Mouse (Mus musculus) embryonic facial prominence, embryonic 14.5 days (tissue): ENCODE data around the gene Hist1h4n. TPM values are rescaled to one million over a fixed set of nuclear protein-coding genes. Genes with fewer than 3 reads are reported as not detected.
"Not testable (repeated sequence)": the region's sequence is repeated elsewhere in the genome, so short reads cannot be mapped to it uniquely, and the experiment has no call there.

Experiments
- ATAC-seq: fragments of 200-750 bp; cut with Nextera tagmentation; 2 replicates; pipeline ENCODE4 v1.8.0; 2017; ENCODE audit warnings: low read depth, moderate number of reproducible peaks, moderate TSS enrichment
- DNase-seq: peaks from one replicate; pipeline ENCODE4 v3.0.0-alpha.2; 2015; ENCODE audit warnings: low spot score
- H3K27ac ChIP-seq: fragments of 300-500 bp; sonication (generic); replicated peaks from 2 replicates; pipeline ENCODE4 v1.5.1; 2014; ENCODE audit warnings: low read depth, mild to moderate bottlenecking, low read length, moderate library complexity
- H3K27me3 ChIP-seq: fragments of 300-500 bp; sonication (generic); replicated peaks from 2 replicates; pipeline ENCODE4 v1.6.1; 2014; ENCODE audit warnings: low read length; ENCODE audit not compliant: control insufficient read depth, insufficient read depth
- H3K36me3 ChIP-seq: fragments of 300-500 bp; sonication (generic); 2 replicates; pipeline ENCODE4 v1.6.1; 2014; ENCODE audit warnings: low read length, mixed read lengths; ENCODE audit not compliant: control insufficient read depth, insufficient read depth
- H3K4me1 ChIP-seq: fragments of 300-500 bp; sonication (generic); 2 replicates; pipeline ENCODE4 v1.6.1; 2014; ENCODE audit warnings: antibody characterized with exemption, low read length; ENCODE audit not compliant: control insufficient read depth, insufficient read depth
- H3K4me2 ChIP-seq: fragments of 300-500 bp; sonication (generic); 2 replicates; pipeline ENCODE4 v1.6.1; 2014; ENCODE audit warnings: low read depth, mild to moderate bottlenecking, low read length, moderate library complexity, mixed read lengths
- H3K4me3 ChIP-seq: fragments of 300-500 bp; sonication (generic); 2 replicates; pipeline ENCODE4 v1.5.1; 2014; ENCODE audit warnings: low read depth, mild to moderate bottlenecking, low read length
- H3K9ac ChIP-seq: fragments of 300-500 bp; sonication (generic); 2 replicates; pipeline ENCODE4 v1.6.1; 2014; ENCODE audit warnings: low read depth, mild to moderate bottlenecking, low read length, moderate library complexity, mixed read lengths
- H3K9me3 ChIP-seq: fragments of 300-500 bp; sonication (generic); 2 replicates; pipeline ENCODE4 v1.6.1; 2016; ENCODE audit warnings: low read length; ENCODE audit not compliant: control insufficient read depth
- WGBS: fragments of 180-500 bp; shearing (Covaris S2); extraction: QIAGEN DNeasy Blood & Tissue Kit; methylation state at CpG from one replicate; pipeline ENCODE4 v1.1.7; 2014; 5-methylcytosine and 5-hydroxymethylcytosine counted together
- polyA plus RNA-seq: library from polyadenylated mRNA; unstranded; fragments of >200 nt; fragmentation: Nextera tagmentation; extraction: Ambion mirVana; gene quantifications from 2 replicates; pipeline ENCODE4 v1.2.1, GENCODE M21; 2014

Hist1h4n gene
- polyA plus RNA-seq, 1 experiment from 2014 or later: 16.4 TPM

DNA sequence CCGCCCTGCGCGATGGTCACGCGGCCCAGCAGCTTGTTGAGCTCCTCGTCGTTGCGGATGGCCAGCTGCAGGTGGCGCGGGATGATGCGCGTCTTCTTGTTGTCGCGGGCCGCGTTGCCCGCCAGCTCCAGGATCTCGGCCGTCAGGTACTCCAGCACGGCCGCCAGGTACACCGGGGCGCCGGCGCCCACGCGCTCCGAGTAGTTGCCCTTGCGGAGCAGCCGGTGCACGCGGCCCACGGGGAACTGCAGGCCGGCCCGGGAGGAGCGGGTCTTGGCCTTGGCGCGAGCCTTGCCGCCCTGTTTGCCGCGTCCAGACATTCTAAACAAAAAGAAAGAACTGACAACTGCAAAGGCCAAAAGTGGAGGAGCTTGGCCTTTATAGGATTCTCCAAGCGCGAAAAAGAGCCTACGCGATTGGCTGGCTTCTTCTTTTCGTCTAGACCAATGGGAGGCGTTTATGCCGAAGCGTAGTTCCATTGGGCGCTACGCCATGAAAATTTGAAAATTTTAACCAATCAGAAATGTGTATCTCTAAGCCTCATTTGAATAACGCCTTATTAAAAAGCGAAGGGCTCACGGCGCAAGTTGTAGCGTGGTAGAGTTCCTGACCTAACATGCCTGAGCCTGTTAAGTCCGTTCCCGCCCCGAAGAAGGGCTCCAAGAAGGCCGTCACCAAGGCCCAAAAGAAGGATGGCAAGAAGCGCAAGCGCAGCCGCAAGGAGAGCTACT is 44.9 kb downstream of the Hist1h4n start, which contains the start of the genes Hist1h2an and Hist1h2bp:
Gene Hist1h2an (minus strand): TSS at position 320 of the 731 bp plus-strand sequence.
Gene Hist1h2bp (plus strand): TSS at position 563 of the 731 bp plus-strand sequence.
- peak; percentile 93 for ATAC-seq
- Histone ChIP-seq H3K4me1 (peaks cover 38% of the 10 kb centered on the region), H3K9ac (peak within 1 kb of the TSS; percentile 63), H3K27ac (peak within 1 kb of the TSS; percentile 90), H3K4me3 (peak within 1 kb of the TSS; percentile 36), H3K4me2 (peak within 1 kb of the TSS; percentile 56)
- not testable (repeated sequence) for H3K9me3 ChIP-seq, H3K36me3 ChIP-seq, H3K27me3 ChIP-seq
- under 1% methylated on average over 34 of the region's 63 CpGs for WGBS
- peak; percentile 99 for DNase-seq

DNA sequence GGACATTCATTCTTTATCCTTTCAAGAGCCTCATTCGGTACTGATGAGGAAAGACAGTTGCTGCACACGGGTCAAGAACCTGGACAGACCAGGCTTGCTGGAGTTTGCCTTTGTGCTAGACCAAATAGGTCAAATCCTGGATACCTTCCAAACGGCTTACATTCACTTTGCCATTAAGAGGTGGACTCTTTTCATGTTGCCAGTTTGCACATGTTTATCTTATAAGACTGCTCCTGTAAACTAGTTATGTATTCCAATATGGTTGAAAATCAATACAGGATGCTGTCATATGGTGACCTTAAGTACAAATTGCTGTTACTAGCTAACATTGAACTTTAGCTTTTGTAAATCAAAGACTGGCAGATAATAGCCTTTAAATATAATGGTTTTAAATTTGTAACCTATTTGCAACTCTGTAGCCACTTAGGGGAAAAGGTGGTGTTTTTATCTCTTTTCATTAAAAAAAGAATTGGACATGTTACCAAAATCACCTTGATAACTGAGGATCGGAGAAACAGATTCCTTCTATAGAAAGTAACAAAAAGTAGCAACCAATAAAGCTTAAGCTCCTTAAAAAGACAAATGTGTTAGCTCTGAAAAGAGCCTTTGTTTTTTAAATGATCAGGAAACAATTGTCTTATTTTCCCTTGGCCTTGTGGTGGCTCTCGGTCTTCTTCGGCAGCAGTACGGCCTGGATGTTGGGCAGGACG is 45.7 kb downstream of the Hist1h4n start:
- peak overlapping the region; percentile 90 for H3K27ac ChIP-seq
- peak overlapping the region; percentile 56 for H3K4me2 ChIP-seq
- peak overlapping the region; percentile 63 for H3K9ac ChIP-seq
- WGBS: 4% methylated on average over 8 of the region's 8 CpGs
- H3K4me3 ChIP-seq: peak overlapping the region; percentile 36
- H3K9me3 ChIP-seq: no peaks in the 10 kb centered on the region
- H3K36me3 ChIP-seq: no peaks in the 10 kb centered on the region
- peak; percentile 64 for DNase-seq
- ATAC-seq: no peak
- H3K27me3 ChIP-seq: no peaks in the 10 kb centered on the region
- peaks cover 39% of the 10 kb centered on the region for H3K4me1 ChIP-seq

DNA sequence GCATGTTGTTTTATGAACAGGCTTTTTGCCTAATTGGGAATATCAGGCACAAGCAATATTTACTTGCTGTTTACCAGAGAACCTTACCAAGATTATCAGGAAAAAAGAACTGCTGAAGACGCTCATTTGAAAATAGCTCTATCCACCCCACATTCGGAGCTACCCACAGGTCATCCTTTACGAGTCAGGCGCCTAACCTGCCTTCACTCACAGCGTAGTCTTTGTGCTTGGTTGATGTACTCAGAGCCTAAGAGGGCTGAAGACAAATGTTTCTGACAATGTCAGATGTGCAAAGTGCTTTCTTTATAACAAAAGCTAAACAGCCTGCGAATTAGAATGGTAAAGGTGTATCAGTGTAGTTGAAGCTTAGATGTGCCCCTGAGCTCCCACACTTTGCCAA is 47.7 kb downstream of the Hist1h4n start:
- no peaks in the 10 kb centered on the region for H3K27me3 ChIP-seq
- no peaks in the 10 kb centered on the region for H3K36me3 ChIP-seq
- H3K9me3 ChIP-seq: no peaks in the 10 kb centered on the region
- DNase-seq (no peak), ATAC-seq (no peak)
- peak overlapping the region; percentile 89 for H3K27ac ChIP-seq
- peak overlapping the region; percentile 44 for H3K4me3 ChIP-seq
- H3K4me1 ChIP-seq: peaks cover 38% of the 10 kb centered on the region
- WGBS: 36% methylated on average over 6 of the region's 6 CpGs
- H3K9ac ChIP-seq: peak overlapping the region; percentile 54
- H3K4me2 ChIP-seq: peak overlapping the region; percentile 60

DNA sequence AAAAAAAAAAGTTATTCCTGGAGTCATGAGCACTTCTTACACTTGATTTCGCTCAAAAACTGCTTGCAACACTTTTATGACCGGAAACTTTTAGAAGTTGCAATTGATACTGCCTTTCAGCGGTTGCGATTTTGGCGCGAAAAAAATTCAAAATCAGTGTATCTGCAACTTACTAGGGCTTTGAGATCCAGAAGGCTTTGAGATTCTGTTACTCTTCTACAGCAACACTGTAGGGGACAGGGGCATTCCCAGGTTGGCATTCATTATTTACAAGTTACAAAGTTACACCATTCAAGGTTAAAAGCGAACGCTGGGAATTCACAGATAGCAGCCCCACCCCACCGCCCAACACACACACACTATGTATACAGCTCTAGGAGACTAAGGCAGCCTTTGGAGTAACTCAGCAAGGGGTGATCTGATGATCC is 48.2 kb downstream of the Hist1h4n start:
- Histone ChIP-seq H3K4me1 (peaks cover 34% of the 10 kb centered on the region), H3K27me3 (no peaks in the 10 kb centered on the region), H3K27ac (peak overlapping the region; percentile 89), H3K9me3 (no peaks in the 10 kb centered on the region), H3K9ac (peak overlapping the region; percentile 54), H3K4me3 (peak overlapping the region; percentile 44), H3K4me2 (peak overlapping the region; percentile 60), H3K36me3 (no peaks in the 10 kb centered on the region)
- peak; percentile 81 for DNase-seq
- 0% methylated on average over 9 of the region's 9 CpGs for WGBS
- no peak for ATAC-seq

DNA sequence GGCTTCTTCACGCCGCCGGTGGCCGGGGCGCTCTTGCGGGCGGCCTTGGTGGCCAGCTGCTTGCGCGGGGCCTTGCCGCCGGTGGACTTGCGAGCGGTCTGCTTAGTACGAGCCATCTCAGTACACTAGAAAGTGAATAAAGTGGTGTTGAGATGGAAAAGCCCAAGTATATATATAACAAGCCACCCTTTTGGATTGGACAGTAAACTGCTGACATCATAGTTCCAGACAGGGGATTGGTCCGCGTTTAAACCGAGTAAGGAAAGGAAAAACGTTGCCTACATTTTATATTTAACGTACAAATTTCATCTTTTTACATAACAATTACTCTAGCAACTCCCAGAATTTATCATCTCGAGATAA is 48.8 kb downstream of the Hist1h4n start, which contains the start of gene Hist1h3i:
Gene Hist1h3i (minus strand): TSS at position 116 of the 363 bp plus-strand sequence.
- peak within 1 kb of the TSS; percentile 60 for H3K4me2 ChIP-seq
- peaks cover 34% of the 10 kb centered on the region for H3K4me1 ChIP-seq
- H3K27me3 ChIP-seq: no peaks in the 10 kb centered on the region
- H3K4me3 ChIP-seq: peak within 1 kb of the TSS; percentile 44
- H3K9ac ChIP-seq: peak within 1 kb of the TSS; percentile 71
- ATAC-seq (peak; percentile 70), DNase-seq (peak; percentile 97)
- H3K27ac ChIP-seq: peak within 1 kb of the TSS; percentile 90
- WGBS: under 1% methylated on average over 13 of the region's 20 CpGs
- no peaks in the 10 kb centered on the region for H3K36me3 ChIP-seq
- H3K9me3 ChIP-seq: no peaks in the 10 kb centered on the region

DNA sequence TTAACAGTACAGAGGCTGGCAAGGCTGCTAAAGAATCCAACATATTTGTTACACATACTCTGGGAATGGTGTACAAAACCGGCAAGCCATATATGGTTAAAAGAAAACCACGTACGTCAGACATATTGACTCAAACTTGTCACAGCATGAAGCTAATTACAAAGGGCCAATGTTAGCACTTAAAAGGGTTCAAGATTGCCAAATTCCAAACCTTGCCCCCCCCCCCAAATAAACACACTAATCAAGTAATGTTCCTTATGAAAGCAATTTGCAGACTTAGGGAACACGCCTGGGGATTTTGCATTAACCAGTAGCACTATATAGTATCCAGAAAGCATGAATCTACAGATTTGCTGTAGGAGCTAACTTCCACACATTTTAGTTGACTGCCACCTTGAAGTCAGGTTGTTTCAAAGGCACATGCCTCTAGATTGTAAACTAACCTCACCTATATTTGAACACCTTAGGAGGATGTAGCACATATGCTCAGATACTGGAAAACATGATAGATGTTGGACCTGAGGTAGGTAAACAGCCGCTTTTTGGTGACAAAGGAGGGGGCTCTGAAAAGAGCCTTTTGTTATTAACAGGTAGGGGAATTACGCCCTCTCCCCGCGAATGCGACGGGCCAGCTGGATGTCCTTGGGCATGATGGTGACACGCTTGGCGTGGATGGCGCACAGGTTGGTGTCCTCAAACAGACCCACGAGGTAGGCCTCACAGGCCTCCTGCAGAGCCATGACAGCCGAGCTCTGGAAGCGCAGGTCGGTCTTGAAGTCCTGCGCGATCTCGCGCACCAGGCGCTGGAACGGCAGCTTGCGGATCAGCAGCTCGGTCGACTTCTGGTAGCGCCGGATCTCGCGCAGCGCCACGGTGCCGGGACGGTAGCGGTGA is 49.4 kb downstream of the Hist1h4n start:
- ATAC-seq: not testable (repeated sequence)
- WGBS: under 1% methylated on average over 10 of the region's 35 CpGs

More for the DNA sequence above, 49.4 kb downstream of the Hist1h4n start:
- H3K36me3 ChIP-seq, H3K27me3 ChIP-seq, H3K9me3 ChIP-seq: not testable (repeated sequence)
- Histone ChIP-seq H3K9ac (peak overlapping the region; percentile 71), H3K4me3 (peak overlapping the region; percentile 44), H3K27ac (peak overlapping the region; percentile 90), H3K4me2 (peak overlapping the region; percentile 60), H3K4me1 (peaks cover 34% of the 10 kb centered on the region)
- DNase-seq: peak; percentile 85
